ENCODE assay signal across 9 mouse cellular contexts in the genomic region with DNA sequence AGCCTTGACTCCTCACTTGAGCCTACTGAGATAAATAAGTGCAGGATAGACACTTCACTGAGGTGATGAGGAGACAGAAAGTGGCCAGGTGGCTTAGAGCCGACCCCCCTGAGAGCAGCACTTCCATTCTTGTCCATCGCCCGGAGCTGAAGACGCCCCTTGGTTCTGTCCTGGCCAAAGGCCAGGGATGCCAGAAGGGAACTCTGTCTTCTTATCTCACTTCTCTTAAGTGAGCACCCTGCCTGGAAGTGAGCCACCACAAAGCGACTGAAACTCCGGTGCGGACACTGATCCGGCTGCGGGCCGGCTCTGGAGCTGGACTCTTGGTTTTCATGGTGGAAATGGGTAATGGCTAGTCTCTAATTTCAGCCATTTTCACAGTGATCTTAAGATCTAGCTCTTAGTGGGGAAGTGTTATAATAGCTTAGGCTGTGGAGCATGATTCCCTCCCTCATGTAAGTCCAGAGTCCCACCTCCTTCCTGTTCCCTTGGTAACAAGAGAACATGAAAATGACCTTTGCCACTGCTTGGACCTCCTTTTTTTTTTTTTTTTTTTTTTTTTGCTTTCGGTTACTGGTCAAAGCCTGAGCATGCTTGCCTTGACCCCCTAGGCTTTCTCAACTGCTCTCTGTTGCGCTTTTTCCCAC. TPM values are rescaled to one million over a fixed set of nuclear protein-coding genes. Genes with fewer than 3 reads are reported as not detected.
DNase-seq lines count a peak whose midpoint lies in the region; ATAC-seq and TF ChIP-seq lines count a peak whose summit lies in the region.
"Had no signal": no experiment of that assay in that cellular context is flagged by ENCODE, and none has a peak within 500 bp of the region (broad histone marks: within the 10 kb centered on the region; RNA-seq: fewer than 3 reads in every experiment).

No protein-coding gene starts in this region.

- no peaks in the 10 kb centered on the region for H3K9me3 ChIP-seq in heart, embryonic 14.5 days (ENCODE audit: control insufficient read depth, low read length)
- H3K9me3 ChIP-seq in heart, postnatal 0 days (replicated peaks; ENCODE audit: control insufficient read depth, low read length), result no peaks in the 10 kb centered on the region

- no peak overlapping the region for H3K27ac ChIP-seq in heart, embryonic 14.5 days (replicated peaks in 1 of 2; ENCODE audit: control insufficient read depth in 1 of 2, insufficient read depth in 1 of 2, low read depth in 2 of 2, low read length in 2 of 2)
- no peak overlapping the region for H3K27ac ChIP-seq in heart, adult 2 months
- H3K27ac ChIP-seq in heart, postnatal 0 days (ENCODE audit: low read depth), result no peak overlapping the region

- no peak overlapping the region for H3K9ac ChIP-seq in heart, embryonic 14.5 days (ENCODE audit: low read length)
- no peak overlapping the region for H3K9ac ChIP-seq in heart, adult 2 months (ENCODE audit: low read depth, low read length)
- no peak overlapping the region for H3K9ac ChIP-seq in heart, postnatal 0 days (replicated peaks; ENCODE audit: low read depth, low read length)

- H3K4me1 ChIP-seq in heart, embryonic 14.5 days (ENCODE audit: control insufficient read depth in 2 of 2, insufficient read depth in 2 of 2, low read length in 2 of 2), result peaks cover 8 to 11% of the 10 kb centered on the region in 2 experiments
- no peaks in the 10 kb centered on the region for H3K4me1 ChIP-seq in heart, adult 2 months (ENCODE audit: control insufficient read depth, insufficient read depth, low read length)
- peaks cover 4% of the 10 kb centered on the region; the same call in 1 of the 2 replicates for H3K4me1 ChIP-seq in heart, postnatal 0 days (ENCODE audit: control insufficient read depth, insufficient read depth)

- H3K36me3 ChIP-seq in heart, embryonic 14.5 days (ENCODE audit: control insufficient read depth, insufficient read depth, low read length), result no peaks in the 10 kb centered on the region
- H3K36me3 ChIP-seq in heart, adult 2 months (ENCODE audit: control insufficient read depth, insufficient read depth, low read length), result no peaks in the 10 kb centered on the region
- no peaks in the 10 kb centered on the region for H3K36me3 ChIP-seq in heart, postnatal 0 days (replicated peaks; ENCODE audit: control insufficient read depth, insufficient read depth, low read length)

- TF ChIP-seq EP300 in heart, adult 2 months (IDR thresholded peaks at IDR 0.05; ENCODE audit: insufficient read depth, low read depth, low read length), result no peak
- TF ChIP-seq EP300 in heart, postnatal 0 days (IDR thresholded peaks at IDR 0.05; ENCODE audit: low read depth), result no peak

- peaks cover 16% of the 10 kb centered on the region; the same call in 1 of the 2 replicates for H3K27me3 ChIP-seq in heart, embryonic 14.5 days (ENCODE audit: control insufficient read depth, insufficient read depth, low read length)
- H3K27me3 ChIP-seq in heart, adult 2 months (ENCODE audit: control insufficient read depth, insufficient read depth, low read length), result 0 out of 2 replicates have a peak, but pooled peaks cover 2% of the 10 kb centered on the region
- peaks cover 14% of the 10 kb centered on the region; the same call in 1 of the 2 replicates for H3K27me3 ChIP-seq in heart, postnatal 0 days (ENCODE audit: control insufficient read depth, insufficient read depth, low read length)

- ATAC-seq in heart, embryonic 14.5 days (ENCODE audit: insufficient number of reproducible peaks, insufficient read depth, low FRiP score, low read depth), result no peak; the same call in 1 of the 2 replicates
- peak; percentile 44; the same call in 1 of the 2 replicates for ATAC-seq in heart, postnatal 0 days (ENCODE audit: insufficient read depth, low read depth)

- no peaks in the 10 kb centered on the region for H3K79me2 ChIP-seq in heart, adult 2 months (replicated peaks; ENCODE audit: control insufficient read depth, insufficient read depth, low read length)

- 14% methylated on average over 12 of the region's 12 CpGs for WGBS in heart, embryonic 14.5 days
- WGBS in heart, adult 2 months, result 22% methylated on average over 12 of the region's 12 CpGs
- WGBS in heart, postnatal 0 days, result 21% methylated on average over 12 of the region's 12 CpGs

- no peak overlapping the region for H3K4me3 ChIP-seq in heart, embryonic 14.5 days (ENCODE audit: control insufficient read depth in 1 of 2, insufficient read depth in 1 of 2, low read depth in 1 of 2, low read length in 2 of 2)
- H3K4me3 ChIP-seq in heart, adult 2 months, result no peak overlapping the region
- H3K4me3 ChIP-seq in heart, postnatal 0 days (ENCODE audit: low read depth, low read length), result no peak overlapping the region
- H3K4me3 ChIP-seq: erythroblast, embryonic 14.5 days had no signal

- intact Hi-C loops in heart, adult 2 months (cut with DNase I), result no loop called here

- DNase-seq in heart, adult 2 months, result no peak
- DNase-seq in adrenal gland, postnatal 10 days, result peak; percentile 23
- peak; percentile 35 for DNase-seq in heart, postnatal 0 days (ENCODE audit: low spot score)
- DNase-seq in kidney, postnatal 36 days, result peak; percentile 9
- no peak for DNase-seq in gastrocnemius, postnatal 25 days
- DNase-seq in retina, embryonic 14.5 days (ENCODE audit: low spot score), result no peak
- DNase-seq: lung, postnatal 10 days had no signal

- peak overlapping the region; percentile 28 for H3K4me2 ChIP-seq in heart, embryonic 14.5 days (ENCODE audit: low read length)
- peak overlapping the region; percentile 32 for H3K4me2 ChIP-seq in heart, postnatal 0 days (ENCODE audit: low read depth, low read length)

- no peak for TF ChIP-seq POLR2A in heart, adult 2 months (IDR thresholded peaks at IDR 0.05; ENCODE audit: insufficient read depth, low read depth, low read length)

- no peak for TF ChIP-seq CTCF in heart, adult 2 months (IDR thresholded peaks at IDR 0.05)
- no peak for TF ChIP-seq CTCF in heart, postnatal 0 days (IDR thresholded peaks at IDR 0.05; ENCODE audit: low read depth)

RNA-seq across cellular contexts. Expression of gene Llph, which starts 52.7 kb away (rescaled TPM):
- 29.1 and 30.9 TPM in 2 replicates for polyA plus RNA-seq in heart, embryonic 14.5 days (2014; fragmentation: Nextera tagmentation; extraction: Ambion mirVana)
- 1 to 10 TPM; 8.5 to 8.8 TPM for total RNA-seq in heart, adult 2 months (2021)
- polyA plus RNA-seq in heart, adult 2 months (2012; rRNA removed), result 4.5 and 5.4 TPM in 2 replicates
- 10 to 100 TPM; 20.3 to 24.7 TPM for total RNA-seq in adrenal gland, postnatal 10 days (2021)
- total RNA-seq in heart, postnatal 0 days (2014; rRNA removed; ENCODE audit: low replicate concordance), result 0.34 and 9.7 TPM in 2 replicates
- polyA plus RNA-seq in heart, postnatal 0 days (2015; fragmentation: Nextera tagmentation; extraction: Ambion mirVana), result 19.1 and 23.3 TPM in 2 replicates
- total RNA-seq in gastrocnemius, postnatal 25 days (2021), result 10 to 100 TPM; 11.4 to 12.8 TPM

Comparison
In these comparisons a context has a peak if more than half of its experiments do, and no peak if none do; other contexts are left out.
1. DNase-seq: peak in adrenal gland, postnatal 10 days (single experiment), heart, postnatal 0 days (single experiment) and kidney, postnatal 36 days (2 of 2); none in heart, adult 2 months (0 of 2), gastrocnemius, postnatal 25 days (single experiment) and retina, embryonic 14.5 days (single experiment).